Mouse (Mus musculus) MEL (cell line): ENCODE results near the gene Olfr1246.

Experiments used
- KAT2A ChIP-seq: conservative IDR thresholded peaks from 2 replicates; pipeline ENCODE4 v1.6.1; 2012; ENCODE audit warnings: low read depth, low read length, improper control_type of control experiment, inconsistent platforms
- TBP ChIP-seq: IDR thresholded peaks from 2 replicates; pipeline ENCODE4 v1.8.0; 2011; ENCODE audit warnings: low read depth, low read length, improper control_type of control experiment
- ZC3H11A ChIP-seq: IDR thresholded peaks from 2 replicates; pipeline ENCODE4 v1.6.1; 2012; ENCODE audit warnings: low read depth, mild to moderate bottlenecking, inconsistent platforms, low read length, improper control_type of control experiment

- TF ChIP-seq KAT2A, result no peak
- TF ChIP-seq ZC3H11A, result no peak
- TF ChIP-seq TBP, result no peak
These were observed 14.6 kb downstream of the Olfr1246 start, which contains the start of gene Olfr1245 for GRCm38 (mm10) chr2:89578347-89578746.
